Mouse (Mus musculus) stomach, embryonic 14.5 days (tissue): ENCODE results near the gene Parl. TPM values are rescaled to one million over a fixed set of nuclear protein-coding genes. Genes with fewer than 3 reads are reported as not detected.

Source experiments
- ATAC-seq: fragments of 200-750 bp; cut with Nextera tagmentation; 2 replicates; pipeline ENCODE4 v1.8.0; 2017; ENCODE audit warnings: low read depth, moderate TSS enrichment; ENCODE audit not compliant: insufficient number of reproducible peaks, insufficient read depth, low FRiP score
- H3K27ac ChIP-seq: fragments of 300-500 bp; sonication (generic); 2 replicates; pipeline ENCODE4 v1.5.1; 2014; ENCODE audit warnings: mild to moderate bottlenecking, low read length, moderate library complexity, mixed read lengths
- H3K27me3 ChIP-seq: fragments of 300-500 bp; sonication (generic); 2 replicates; pipeline ENCODE4 v1.6.1; 2014; ENCODE audit warnings: low read length, control low read depth, mixed read lengths; ENCODE audit not compliant: control insufficient read depth, insufficient read depth
- H3K36me3 ChIP-seq: fragments of 300-500 bp; sonication (generic); 2 replicates; pipeline ENCODE4 v1.6.1; 2014; ENCODE audit warnings: mild to moderate bottlenecking, control low read depth, low read length, moderate library complexity, mixed read lengths; ENCODE audit not compliant: control insufficient read depth, insufficient read depth
- H3K4me1 ChIP-seq: fragments of 300-500 bp; sonication (generic); 2 replicates; pipeline ENCODE4 v1.6.1; 2014; ENCODE audit warnings: low read length, control low read depth, mixed read lengths; ENCODE audit not compliant: control insufficient read depth, insufficient read depth
- H3K4me2 ChIP-seq: fragments of 300-500 bp; sonication (generic); replicated peaks from 2 replicates; pipeline ENCODE4 v1.6.1; 2014; ENCODE audit warnings: low read depth, low read length, control low read depth
- H3K4me3 ChIP-seq: fragments of 300-500 bp; sonication (generic); 2 replicates; pipeline ENCODE4 v1.5.1; 2014; ENCODE audit warnings: low read depth, low read length, control low read depth
- H3K9ac ChIP-seq: fragments of 300-500 bp; sonication (generic); replicated peaks from 2 replicates; pipeline ENCODE4 v1.6.1; 2014; ENCODE audit warnings: low read depth, mild to moderate bottlenecking, control low read depth, low read length, moderate library complexity, mixed read lengths
- H3K9me3 ChIP-seq: fragments of 300-500 bp; sonication (generic); 2 replicates; pipeline ENCODE4 v1.6.1; 2016; ENCODE audit warnings: low read depth, low read length, control low read depth; ENCODE audit not compliant: control insufficient read depth
- WGBS: fragments of 180-500 bp; shearing (Covaris S2); extraction: QIAGEN DNeasy Blood & Tissue Kit; methylation state at CpG from one replicate; pipeline ENCODE4 v1.1.7; 2014; 5-methylcytosine and 5-hydroxymethylcytosine counted together
- polyA plus RNA-seq: library from polyadenylated mRNA; unstranded; fragments of >200 nt; fragmentation: Nextera tagmentation; extraction: Ambion mirVana; gene quantifications from 2 replicates; pipeline ENCODE4 v1.2.1, GENCODE M21; 2014

Gene Parl
- polyA plus RNA-seq, 1 experiment from 2014 or later = 76.3 TPM

DNA sequence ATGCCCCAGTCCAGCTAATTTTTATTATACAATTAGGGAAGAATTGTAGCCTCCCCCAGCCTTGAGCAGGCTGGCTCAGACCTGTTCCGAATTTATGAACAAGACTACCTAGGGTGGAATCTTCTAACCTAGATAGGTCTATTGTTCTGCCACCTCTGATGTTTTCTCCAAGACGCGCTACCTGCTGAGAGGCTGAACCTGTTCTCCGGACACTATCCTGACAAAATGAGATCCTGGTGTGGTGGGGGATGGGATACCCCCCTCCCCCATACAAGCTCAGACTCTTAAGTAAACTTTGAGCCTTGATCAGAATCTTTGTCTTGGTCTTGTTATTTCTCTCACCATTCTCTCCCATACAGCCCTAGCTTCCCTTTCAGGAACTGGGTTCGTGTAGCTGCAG lies 44.3 kb downstream of the Parl start:
- Histone ChIP-seq H3K9me3 (no peaks in the 10 kb centered on the region), H3K4me1 (no peaks in the 10 kb centered on the region), H3K9ac (no peak overlapping the region), H3K27ac (no peak overlapping the region), H3K27me3 (no peaks in the 10 kb centered on the region), H3K4me2 (no peak overlapping the region), H3K4me3 (no peak overlapping the region), H3K36me3 (no peaks in the 10 kb centered on the region)
- 77% methylated on average over 5 of the region's 5 CpGs for WGBS
- no peak for ATAC-seq

- Histone ChIP-seq H3K9me3 (no peaks in the 10 kb centered on the region), H3K27ac (no peak overlapping the region), H3K9ac (no peak overlapping the region), H3K4me2 (no peak overlapping the region), H3K27me3 (no peaks in the 10 kb centered on the region), H3K36me3 (no peaks in the 10 kb centered on the region), H3K4me3 (no peak overlapping the region), H3K4me1 (no peaks in the 10 kb centered on the region)
- no peak for ATAC-seq
- WGBS = 80% methylated on average over 9 of the region's 9 CpGs
These were observed 53.6 kb downstream of the Parl start for GRCm38 (mm10) chr16:20248442-20249174.

GRCm38 (mm10) chr16:20247103-20247502 lies 55.1 kb downstream of the Parl start:
- no peaks in the 10 kb centered on the region for H3K4me1 ChIP-seq
- H3K27ac ChIP-seq = no peak overlapping the region
- no peak for ATAC-seq

DNA sequence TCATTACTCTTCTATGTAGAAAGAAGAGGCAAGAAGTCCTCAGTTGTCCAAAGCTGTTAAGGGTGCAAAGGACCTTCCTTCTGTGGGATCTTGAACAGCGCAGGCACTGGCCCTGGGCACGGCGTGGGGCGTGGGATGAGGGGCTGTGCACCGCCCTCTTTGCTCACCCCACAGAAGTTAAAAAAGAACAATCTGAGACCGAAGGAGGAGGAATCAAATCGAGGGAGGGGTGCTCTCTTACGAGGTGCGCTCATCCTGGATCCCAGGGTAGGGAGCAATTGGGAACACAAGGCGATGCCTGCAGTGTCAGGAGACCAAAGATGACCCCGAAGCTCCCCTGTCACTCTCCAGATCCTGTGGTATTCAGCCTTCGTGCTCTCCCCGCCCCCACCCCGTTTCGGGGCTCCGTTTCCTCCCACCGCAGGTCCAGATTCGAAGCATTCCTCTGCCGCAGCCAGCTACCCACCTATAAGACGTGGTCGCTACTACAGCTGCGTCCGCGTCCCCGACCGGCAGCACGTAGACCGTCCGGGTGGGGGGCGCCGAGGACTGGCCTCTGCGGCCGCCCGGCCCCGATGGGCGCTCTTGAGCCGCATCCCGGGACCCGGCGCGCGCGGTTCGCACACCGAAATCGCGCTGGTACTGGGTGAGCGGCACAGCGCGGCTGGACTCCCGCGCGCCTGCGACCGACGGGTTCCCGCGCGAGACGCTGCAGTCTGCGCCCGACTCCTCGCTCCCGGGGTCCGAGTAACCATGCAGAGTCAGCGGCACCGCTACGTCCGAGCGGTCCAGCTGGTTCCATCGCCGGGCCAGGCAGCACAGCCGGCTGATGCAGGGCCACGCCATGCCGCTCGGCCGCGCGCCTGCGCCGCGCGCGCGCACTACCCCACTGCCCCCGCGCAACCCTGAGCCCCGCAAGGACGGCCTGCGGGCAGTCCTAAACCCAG lies 61.4 kb downstream of the Parl start, which contains the start of gene Map6d1:
Map6d1 (minus strand) TSS at position 891 of the 947 bp plus-strand sequence.
- Histone ChIP-seq H3K4me2 (peak within 1 kb of the TSS; percentile 95), H3K9me3 (no peaks in the 10 kb centered on the region), H3K4me1 (no peaks in the 10 kb centered on the region), H3K9ac (peak within 1 kb of the TSS; percentile 46), H3K27me3 (no peaks in the 10 kb centered on the region), H3K36me3 (no peaks in the 10 kb centered on the region), H3K4me3 (peak within 1 kb of the TSS; percentile 67), H3K27ac (no peak within 1 kb of the TSS)
- peak; percentile 72 for ATAC-seq
- under 1% methylated on average over 90 of the region's 90 CpGs for WGBS

More at GRCm38 (mm10) chr16:20247103-20247502, 55.1 kb downstream of the Parl start:
- Histone ChIP-seq H3K4me2 (no peak overlapping the region), H3K36me3 (no peaks in the 10 kb centered on the region), H3K9ac (no peak overlapping the region), H3K9me3 (no peaks in the 10 kb centered on the region), H3K27me3 (no peaks in the 10 kb centered on the region), H3K4me3 (no peak overlapping the region)

GRCm38 (mm10) chr16:20238646-20239045 lies 63.5 kb downstream of the Parl start:
- H3K4me3 ChIP-seq = no peak overlapping the region
- no peaks in the 10 kb centered on the region for H3K27me3 ChIP-seq
- no peak overlapping the region for H3K27ac ChIP-seq
- no peaks in the 10 kb centered on the region for H3K9me3 ChIP-seq
- WGBS = 78% methylated on average over 4 of the region's 4 CpGs
- H3K4me2 ChIP-seq = no peak overlapping the region
- H3K9ac ChIP-seq = no peak overlapping the region
- no peak for ATAC-seq
- H3K36me3 ChIP-seq = peaks cover under 1% of the 10 kb centered on the region; the same call in 1 of the 2 replicates
- no peaks in the 10 kb centered on the region for H3K4me1 ChIP-seq

DNA sequence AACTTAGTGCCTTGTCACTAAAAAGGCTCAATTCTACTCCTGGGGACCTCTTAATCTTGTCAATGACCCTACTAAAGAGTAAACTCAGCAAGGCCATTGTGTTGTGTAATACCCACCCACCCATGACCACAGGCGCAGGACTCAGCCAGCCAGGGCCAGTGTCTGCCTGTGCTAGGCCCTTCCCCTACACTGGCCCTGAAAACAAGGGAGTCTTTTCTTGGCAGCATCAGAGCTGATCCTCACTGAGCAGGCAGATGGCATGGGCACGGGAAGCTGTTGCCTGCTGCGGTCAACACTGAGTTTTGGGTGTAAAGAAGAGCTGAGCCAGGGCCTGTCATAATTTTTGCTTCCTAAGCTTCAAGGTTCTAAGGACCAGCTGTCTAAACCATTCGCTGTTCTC lies 64.8 kb downstream of the Parl start:
- H3K4me1 ChIP-seq = no peaks in the 10 kb centered on the region
- WGBS = 70% methylated on average over 4 of the region's 4 CpGs
- ATAC-seq = no peak

GRCm38 (mm10) chr16:20234406-20234805 lies 67.8 kb downstream of the Parl start:
- H3K27ac ChIP-seq = no peak overlapping the region
- H3K4me3 ChIP-seq = no peak overlapping the region
- no peaks in the 10 kb centered on the region for H3K27me3 ChIP-seq
- ATAC-seq = no peak
- H3K9me3 ChIP-seq = no peaks in the 10 kb centered on the region
- peaks cover 25% of the 10 kb centered on the region for H3K36me3 ChIP-seq
- no peaks in the 10 kb centered on the region for H3K4me1 ChIP-seq
- H3K9ac ChIP-seq = no peak overlapping the region
- WGBS = 55% methylated on average over 4 of the region's 4 CpGs
- no peak overlapping the region for H3K4me2 ChIP-seq

More for the DNA sequence above, 64.8 kb downstream of the Parl start:
- Histone ChIP-seq H3K4me3 (no peak overlapping the region), H3K9ac (no peak overlapping the region), H3K27ac (no peak overlapping the region), H3K36me3 (peaks cover 4% of the 10 kb centered on the region; the same call in 1 of the 2 replicates), H3K4me2 (no peak overlapping the region), H3K27me3 (no peaks in the 10 kb centered on the region), H3K9me3 (no peaks in the 10 kb centered on the region)
